Mouse (Mus musculus) kidney, adult 2 months (tissue): ENCODE data around the gene Tlr4. TPM values are rescaled to one million over a fixed set of nuclear protein-coding genes. Genes with fewer than 3 reads are reported as not detected.
A peak's percentile ranks its signal among the peaks of the same experiment; 100 is the strongest.

Source experiments
- DNase-seq: peaks from one replicate; pipeline ENCODE4 v3.0.0; 2021
- H3K27ac ChIP-seq: fragments of 200-500 bp; 2 replicates; pipeline ENCODE4 v1.5.1; 2012; ENCODE audit warnings: low read depth, low read length, control low read depth, inconsistent platforms; ENCODE audit not compliant: insufficient read depth
- H3K27me3 ChIP-seq: fragments of 200-500 bp; replicated peaks from 2 replicates; pipeline ENCODE4 v1.6.1; 2012; ENCODE audit warnings: mild to moderate bottlenecking, moderate library complexity, low read length, inconsistent platforms; ENCODE audit not compliant: control insufficient read depth, insufficient read depth
- H3K36me3 ChIP-seq: fragments of 200-500 bp; 2 replicates; pipeline ENCODE4 v1.6.1; 2012; ENCODE audit warnings: mild to moderate bottlenecking, moderate library complexity, low read length, inconsistent platforms; ENCODE audit not compliant: control insufficient read depth, insufficient read depth
- H3K4me1 ChIP-seq: fragments of 200-500 bp; 2 replicates; pipeline ENCODE4 v1.6.1; 2011; ENCODE audit warnings: low read length; ENCODE audit not compliant: control insufficient read depth, insufficient read depth
- H3K4me3 ChIP-seq: fragments of 200-500 bp; 2 replicates; pipeline ENCODE4 v1.5.1; 2011; ENCODE audit warnings: mild to moderate bottlenecking, low read depth, low read length, control low read depth; ENCODE audit not compliant: insufficient read depth
- CTCF ChIP-seq: fragments of 200-500 bp; conservative IDR thresholded peaks from 2 replicates; pipeline ENCODE4 v1.5.1; 2011; ENCODE audit warnings: low read depth, mild to moderate bottlenecking, control low read depth, low read length, moderate library complexity, mixed read lengths; ENCODE audit not compliant: insufficient read depth, insufficient read length
- POLR2A ChIP-seq: fragments of 200-500 bp; IDR thresholded peaks from one replicate; pipeline ENCODE4 v1.6.1; 2011; ENCODE audit warnings: low read depth, low read length, control low read depth
- WGBS: fragments of 180-500 bp; shearing (Covaris S2); methylation state at CpG from one replicate; pipeline ENCODE4 v1.1.7; 2018; 5-methylcytosine and 5-hydroxymethylcytosine counted together
- polyA plus RNA-seq: library from polyadenylated mRNA; depleted of rRNA; stranded (reverse); fragments of >200 nt; gene quantifications from 2 replicates; pipeline ENCODE4 v1.2.3, GENCODE M21; 2012

The Tlr4 gene
- polyA plus RNA-seq, 1 experiment, result 1.0 TPM

DNA sequence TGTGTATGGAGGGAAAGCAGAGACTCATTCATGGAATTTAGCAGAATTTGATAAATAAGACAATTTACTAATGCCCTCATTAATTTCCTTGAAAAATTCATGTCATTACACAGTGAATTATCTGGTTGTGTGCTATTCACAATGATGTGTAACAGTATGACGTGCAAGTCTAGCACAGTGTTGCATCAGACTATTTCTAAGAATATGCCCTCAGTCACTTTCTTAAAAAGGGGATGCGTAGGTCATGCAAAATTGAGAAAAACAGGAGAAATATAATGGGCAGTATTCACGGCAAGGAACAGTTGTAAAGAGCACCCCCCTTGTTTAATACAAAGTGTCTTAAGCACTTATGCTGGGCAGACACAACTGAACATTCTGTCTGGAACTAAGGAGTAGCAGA, 5.6 kb upstream of the Tlr4 start:
- Histone ChIP-seq H3K27me3 (no peaks in the 10 kb centered on the region), H3K4me3 (no peak overlapping the region), H3K36me3 (no peaks in the 10 kb centered on the region), H3K27ac (no peak overlapping the region), H3K4me1 (no peaks in the 10 kb centered on the region)
- TF ChIP-seq POLR2A, result no peak
- TF ChIP-seq CTCF, result no peak
- no peak for DNase-seq
- whole genome bisulfite sequencing, result 86% methylated on average over 3 of the region's 3 CpGs

DNA sequence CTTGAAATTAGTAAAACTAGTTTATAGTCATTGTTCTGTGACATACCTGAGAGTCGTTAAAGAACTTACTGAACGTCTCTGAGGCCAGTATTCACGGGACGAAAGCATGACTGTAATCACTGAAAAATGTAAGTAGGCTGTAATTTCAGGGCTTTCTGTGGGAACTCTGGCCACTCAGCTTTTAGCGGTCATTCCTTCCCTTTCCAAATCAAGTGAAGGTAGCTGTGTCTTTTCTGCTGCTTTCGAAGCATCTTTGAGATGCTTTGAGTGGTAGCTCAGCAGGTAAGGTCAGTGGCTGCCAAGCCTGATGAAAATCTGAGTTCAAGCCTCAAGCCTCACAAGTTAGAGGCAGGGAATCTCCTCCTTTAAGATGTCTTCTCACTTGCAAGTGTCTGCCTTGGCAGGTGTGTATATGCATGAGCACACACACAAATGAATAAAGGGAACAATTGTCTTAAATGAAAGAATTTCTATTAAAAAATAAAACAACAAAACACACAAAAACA, 832 bp downstream of the Tlr4 start:
- TF ChIP-seq CTCF (no peak), POLR2A (no peak)
- 14% methylated on average over 6 of the region's 6 CpGs for WGBS
- no peak for DNase-seq
- Histone ChIP-seq H3K27me3 (no peaks in the 10 kb centered on the region; the same call in 1 of the 2 replicates), H3K36me3 (no peaks in the 10 kb centered on the region), H3K4me1 (no peaks in the 10 kb centered on the region), H3K4me3 (peak overlapping the region; percentile 73), H3K27ac (peak overlapping the region; percentile 86)

DNA sequence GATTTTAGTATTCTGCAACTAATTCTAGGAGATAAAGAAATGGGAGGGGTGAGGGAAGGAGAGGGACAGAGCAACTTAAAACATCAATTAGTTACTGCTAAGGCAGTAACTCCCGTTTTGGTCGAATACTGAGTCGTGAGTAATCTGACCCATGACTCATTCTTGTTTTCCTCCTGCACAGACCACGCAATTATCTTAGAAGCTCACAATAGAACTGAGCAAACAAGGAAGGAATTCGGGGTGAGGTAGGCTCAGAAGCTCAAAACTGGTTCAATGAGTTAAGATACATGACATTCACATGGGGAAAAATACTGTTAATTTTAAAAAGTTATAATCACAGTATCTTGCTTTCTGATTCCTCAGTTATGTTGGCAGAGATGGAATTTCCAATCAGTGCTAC, 1.3 kb downstream of the Tlr4 start:
- Histone ChIP-seq H3K4me3 (no peak overlapping the region), H3K4me1 (no peaks in the 10 kb centered on the region), H3K27ac (peak overlapping the region; percentile 38; the same call in 1 of the 2 replicates), H3K36me3 (no peaks in the 10 kb centered on the region), H3K27me3 (no peaks in the 10 kb centered on the region; the same call in 1 of the 2 replicates)
- peak; percentile 42 for DNase-seq
- WGBS, result 8% methylated on average over 5 of the region's 5 CpGs
- TF ChIP-seq POLR2A, result no peak
- no peak for TF ChIP-seq CTCF

DNA sequence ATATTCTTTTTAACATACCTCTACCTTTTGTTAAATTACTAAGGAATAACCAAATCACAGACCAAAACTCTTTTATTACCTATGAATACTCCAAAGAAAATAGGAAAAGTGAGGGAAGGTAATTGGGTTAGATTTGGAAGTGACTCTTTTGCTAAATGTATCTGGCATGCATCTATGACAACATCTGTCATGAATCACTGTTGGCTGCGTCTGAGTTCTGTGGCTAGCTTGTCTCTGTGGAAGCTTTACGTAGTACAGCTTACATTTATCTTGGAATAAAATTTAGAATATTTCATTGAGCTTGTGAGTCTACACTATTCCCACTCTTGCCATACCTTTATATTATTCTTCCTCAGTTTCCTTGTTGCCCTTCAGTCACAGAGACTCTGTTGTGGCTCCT, 10.7 kb downstream of the Tlr4 start:
- Histone ChIP-seq H3K4me3 (no peak overlapping the region), H3K4me1 (no peaks in the 10 kb centered on the region), H3K36me3 (no peaks in the 10 kb centered on the region), H3K27me3 (no peaks in the 10 kb centered on the region), H3K27ac (no peak overlapping the region)
- no peak for DNase-seq
- TF ChIP-seq POLR2A, result no peak
- no peak for TF ChIP-seq CTCF
- WGBS, result 88% methylated on average over 2 of the region's 2 CpGs

DNA sequence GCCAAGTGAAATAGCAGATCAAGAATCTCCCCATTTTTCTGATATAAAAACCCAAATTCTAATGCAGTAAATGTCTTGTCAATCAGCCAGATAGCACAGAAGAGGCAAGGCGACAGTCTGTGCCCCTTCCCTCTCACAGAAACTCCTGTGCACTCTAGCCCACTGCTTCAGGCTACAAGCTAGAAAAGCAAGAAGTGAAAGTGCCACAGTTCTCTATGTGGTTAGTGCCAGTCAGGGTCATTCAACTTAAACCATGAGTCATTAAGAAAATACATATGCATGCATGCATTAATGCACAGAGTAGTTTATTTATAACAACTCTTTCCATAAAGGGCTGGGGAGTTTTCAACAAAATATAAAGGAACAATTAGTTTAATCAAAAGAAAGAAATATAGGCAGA, 15.9 kb downstream of the Tlr4 start:
- Histone ChIP-seq H3K27ac (no peak overlapping the region), H3K27me3 (no peaks in the 10 kb centered on the region), H3K4me3 (no peak overlapping the region), H3K4me1 (no peaks in the 10 kb centered on the region), H3K36me3 (no peaks in the 10 kb centered on the region)
- 73% methylated on average over 1 of the region's 1 CpGs for WGBS
- TF ChIP-seq POLR2A (no peak), CTCF (no peak)
- DNase-seq, result no peak

DNA sequence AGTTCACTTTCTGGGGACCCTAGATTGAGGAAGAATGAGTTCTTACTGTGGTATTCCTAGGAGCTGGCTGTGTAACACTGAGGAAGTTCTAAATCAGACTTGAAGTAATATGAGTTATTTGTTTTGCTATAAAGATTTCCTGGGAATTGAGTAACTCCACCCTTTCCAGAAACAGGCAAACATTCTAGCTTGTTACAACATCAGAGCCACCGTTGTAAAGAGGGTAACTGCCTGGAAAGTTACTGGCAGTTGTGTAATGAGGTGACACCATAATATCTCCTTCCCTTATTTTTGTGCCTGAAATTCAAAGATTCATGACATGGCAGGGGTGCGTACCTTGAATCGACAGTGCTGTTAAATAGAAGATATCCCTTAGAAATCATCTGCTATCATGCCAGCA, 24.6 kb downstream of the Tlr4 start:
- H3K27ac ChIP-seq, result peak overlapping the region; percentile 38; the same call in 1 of the 2 replicates
- TF ChIP-seq POLR2A (no peak), CTCF (no peak)
- H3K27me3 ChIP-seq, result no peaks in the 10 kb centered on the region
- H3K36me3 ChIP-seq, result no peaks in the 10 kb centered on the region
- peak; percentile 62 for DNase-seq
- no peak overlapping the region for H3K4me3 ChIP-seq
- WGBS, result 38% methylated on average over 3 of the region's 3 CpGs
- H3K4me1 ChIP-seq, result no peaks in the 10 kb centered on the region

DNA sequence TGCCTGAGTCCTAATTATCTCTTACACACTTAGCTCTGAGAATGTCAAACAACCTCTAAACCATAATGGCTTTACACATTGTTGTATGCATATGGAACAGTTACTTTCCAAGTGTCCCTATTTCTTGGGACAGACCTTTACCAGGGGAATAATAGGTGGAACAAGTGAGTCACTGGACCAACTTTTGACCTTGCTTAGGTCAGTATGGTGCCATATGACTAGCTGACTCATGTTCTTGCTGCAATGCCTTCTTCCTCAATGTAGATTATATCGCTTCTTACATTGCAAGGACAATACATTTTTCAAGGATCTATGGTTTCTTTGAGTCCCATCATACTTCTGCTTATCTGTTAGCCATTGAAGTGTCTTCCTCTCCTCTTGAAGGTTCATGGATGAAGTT, 29.6 kb downstream of the Tlr4 start:
- TF ChIP-seq CTCF (no peak), POLR2A (no peak)
- 88% methylated on average over 1 of the region's 1 CpGs for WGBS

DNA sequence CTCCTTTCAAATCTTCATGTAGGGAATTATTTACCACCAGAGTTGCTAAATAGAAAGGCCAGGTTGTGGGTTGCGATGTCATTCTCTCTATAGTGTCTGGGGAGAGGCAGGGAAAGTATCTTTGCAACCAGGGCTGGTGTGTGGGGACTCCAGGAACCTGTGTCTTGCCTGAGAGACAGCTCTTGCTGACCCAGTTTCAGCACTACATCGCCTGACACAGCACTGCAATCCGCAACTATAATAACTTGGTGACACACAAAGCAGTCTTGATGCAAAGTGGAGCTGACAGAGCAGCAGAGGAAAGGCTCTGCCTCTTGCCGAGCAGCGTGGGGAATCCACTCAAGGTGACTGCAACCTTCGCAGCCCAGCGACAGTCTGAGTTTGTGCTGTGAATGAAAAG, 42.5 kb downstream of the Tlr4 start:
- TF ChIP-seq CTCF, result no peak
- no peak for TF ChIP-seq POLR2A
- WGBS, result 58% methylated on average over 7 of the region's 7 CpGs
- H3K36me3 ChIP-seq, result no peaks in the 10 kb centered on the region
- H3K4me3 ChIP-seq, result no peak overlapping the region
- no peak for DNase-seq
- no peaks in the 10 kb centered on the region for H3K27me3 ChIP-seq
- H3K4me1 ChIP-seq, result no peaks in the 10 kb centered on the region
- H3K27ac ChIP-seq, result no peak overlapping the region

More for the DNA sequence above, 29.6 kb downstream of the Tlr4 start:
- Histone ChIP-seq H3K4me1 (no peaks in the 10 kb centered on the region), H3K4me3 (no peak overlapping the region), H3K27me3 (no peaks in the 10 kb centered on the region), H3K27ac (no peak overlapping the region), H3K36me3 (no peaks in the 10 kb centered on the region)
- DNase-seq, result no peak
